Mouse (Mus musculus) kidney, adult 9 months (tissue): Measurements from ENCODE around the gene Siglece.

Experiments used
- DNase-seq: peaks from one replicate; pipeline ENCODE4 v3.0.0; 2022

The Siglece gene

GRCm38 (mm10) chr7:43625794-43626422 is 34.1 kb downstream of the Siglece start:
- no peak for DNase-seq

- DNase-seq = no peak
Observed at GRCm38 (mm10) chr7:43625065-43625464, 34.9 kb downstream of the Siglece start.

GRCm38 (mm10) chr7:43623819-43624218 is 36.1 kb downstream of the Siglece start:
- no peak for DNase-seq

GRCm38 (mm10) chr7:43622927-43623326 is 37.0 kb downstream of the Siglece start:
- no peak for DNase-seq

- DNase-seq = no peak
Observed at GRCm38 (mm10) chr7:43613816-43614551, 46.0 kb downstream of the Siglece start.

GRCm38 (mm10) chr7:43608316-43608824 is 51.6 kb downstream of the Siglece start:
- no peak for DNase-seq

GRCm38 (mm10) chr7:43607743-43608287 is 52.1 kb downstream of the Siglece start:
- DNase-seq = no peak

GRCm38 (mm10) chr7:43606896-43607742 is 52.8 kb downstream of the Siglece start, which contains the start of gene Zfp819:
Gene Zfp819 (plus strand): TSS chr7:43607169.
- DNase-seq = peak; percentile 48

- no peak for DNase-seq
Observed at GRCm38 (mm10) chr7:43601884-43602283, 58.1 kb downstream of the Siglece start.
